Mouse (Mus musculus) heart, adult 2 months (tissue): Measurements from ENCODE around the gene Arrdc5.

ENCODE experiments used
- EP300 ChIP-seq: fragments of 200-500 bp; IDR thresholded peaks from 2 replicates; pipeline ENCODE4 v1.6.1; 2011; ENCODE audit warnings: low read depth, low read length, control low read depth; ENCODE audit not compliant: insufficient read depth
- POLR2A ChIP-seq: fragments of 200-500 bp; IDR thresholded peaks from 2 replicates; pipeline ENCODE4 v1.6.1; 2011; ENCODE audit warnings: mild to moderate bottlenecking, low read depth, low read length, control low read depth; ENCODE audit not compliant: insufficient read depth

- TF ChIP-seq POLR2A (no peak), EP300 (0 out of 2 replicates have a peak, but pooled peaks have one; percentile 7)
These were observed 17.3 kb downstream of the Arrdc5 start for GRCm38 (mm10) chr17:56282802-56283201.
